Mouse (Mus musculus) megakaryocyte, embryonic 14.5 days (primary cell): ENCODE results near the gene Daxx.

ENCODE experiments used
- FLI1 ChIP-seq: IDR thresholded peaks from 2 replicates; pipeline ENCODE4 v1.6.1; 2012; ENCODE audit warnings: low read length, inconsistent platforms, mixed read lengths
- GATA1 ChIP-seq: IDR thresholded peaks from 3 replicates; pipeline ENCODE4 v1.6.1; 2012; ENCODE audit warnings: mixed read lengths, low read length, inconsistent platforms, borderline replicate concordance

DNA sequence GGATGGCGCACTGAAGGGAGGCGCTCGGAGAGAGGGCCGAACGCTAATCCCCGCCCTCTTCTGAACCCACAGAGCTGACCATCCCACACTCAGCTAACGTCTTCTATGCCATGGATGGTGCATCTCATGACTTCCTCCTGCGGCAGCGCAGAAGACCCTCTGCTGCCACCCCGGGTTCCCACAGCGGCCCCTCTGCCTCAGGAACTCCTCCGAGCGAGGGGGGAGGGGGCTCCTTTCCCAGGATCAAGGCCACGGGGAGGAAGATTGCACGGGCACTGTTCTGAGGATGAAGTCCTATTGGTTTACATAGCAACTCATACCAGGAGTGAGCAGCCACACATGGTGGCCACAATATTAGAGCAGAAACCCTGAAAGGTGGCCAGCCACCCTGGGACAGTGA, 27.8 kb downstream of the Daxx start:
- TF ChIP-seq FLI1 = no peak
- no peak for TF ChIP-seq GATA1
